Mouse (Mus musculus) spleen, adult 2 months (tissue): ENCODE data around the gene Tradd. TPM values are rescaled to one million over a fixed set of nuclear protein-coding genes. Genes with fewer than 3 reads are reported as not detected.

Source experiments
- DNase-seq, 2 experiments: peaks; one replicate each; pipeline versions ENCODE4 v3.0.0 to v3.0.0-alpha.2; 2012 to 2021; ENCODE audit warnings: low spot score in 2 of 2, low read depth in 1 of 2
- H3K27ac ChIP-seq: fragments of 200-500 bp; 2 replicates; pipeline ENCODE4 v1.5.1; 2012; ENCODE audit warnings: low read length, inconsistent platforms; ENCODE audit not compliant: insufficient read depth
- H3K27me3 ChIP-seq: fragments of 200-500 bp; 2 replicates; pipeline ENCODE4 v1.6.1; 2012; ENCODE audit warnings: mild to moderate bottlenecking, moderate library complexity, low read length, inconsistent platforms; ENCODE audit not compliant: control insufficient read depth, insufficient read depth
- H3K36me3 ChIP-seq: fragments of 200-500 bp; 2 replicates; pipeline ENCODE4 v1.6.1; 2012; ENCODE audit warnings: mild to moderate bottlenecking, low read length, inconsistent platforms; ENCODE audit not compliant: control insufficient read depth, insufficient read depth
- H3K4me1 ChIP-seq: fragments of 200-500 bp; 2 replicates; pipeline ENCODE4 v1.6.1; 2011; ENCODE audit warnings: inconsistent platforms; ENCODE audit not compliant: control insufficient read depth, insufficient read depth, insufficient read length
- H3K4me3 ChIP-seq: fragments of 200-500 bp; 2 replicates; pipeline ENCODE4 v1.5.1; 2011; ENCODE audit warnings: mild to moderate bottlenecking, inconsistent platforms; ENCODE audit not compliant: insufficient read depth, insufficient read length; ENCODE audit errors: extremely low read depth
- CTCF ChIP-seq: fragments of 200-500 bp; IDR thresholded peaks from 2 replicates; pipeline ENCODE4 v1.5.1; 2011; ENCODE audit warnings: mild to moderate bottlenecking, inconsistent platforms; ENCODE audit not compliant: insufficient read depth, insufficient read length, insufficient replicate concordance; ENCODE audit errors: extremely low read depth
- POLR2A ChIP-seq: fragments of 200-500 bp; IDR thresholded peaks from 2 replicates; pipeline ENCODE4 v1.6.1; 2011; ENCODE audit warnings: low read depth, low read length, inconsistent platforms
- WGBS: fragments of 180-500 bp; shearing (Covaris S2); methylation state at CpG from one replicate; pipeline ENCODE4 v1.1.7; 2018; 5-methylcytosine and 5-hydroxymethylcytosine counted together
- polyA plus RNA-seq: library from polyadenylated mRNA; depleted of rRNA; stranded (reverse); fragments of >200 nt; gene quantifications from 2 replicates; pipeline ENCODE4 v1.2.3, GENCODE M21; 2012

Gene Tradd
- polyA plus RNA-seq, 1 experiment = 28.1 TPM

GRCm38 (mm10) chr8:105308428-105308827 lies 44.0 kb upstream of the Tradd start:
- H3K36me3 ChIP-seq = peaks cover 17% of the 10 kb centered on the region
- 95% methylated on average over 10 of the region's 10 CpGs for WGBS
- H3K27ac ChIP-seq = no peak overlapping the region
- H3K4me3 ChIP-seq = no peak overlapping the region
- TF ChIP-seq CTCF = no peak
- no peak for TF ChIP-seq POLR2A
- H3K4me1 ChIP-seq = no peaks in the 10 kb centered on the region; the same call in 1 of the 2 replicates
- no peak for DNase-seq
- no peaks in the 10 kb centered on the region for H3K27me3 ChIP-seq

DNA sequence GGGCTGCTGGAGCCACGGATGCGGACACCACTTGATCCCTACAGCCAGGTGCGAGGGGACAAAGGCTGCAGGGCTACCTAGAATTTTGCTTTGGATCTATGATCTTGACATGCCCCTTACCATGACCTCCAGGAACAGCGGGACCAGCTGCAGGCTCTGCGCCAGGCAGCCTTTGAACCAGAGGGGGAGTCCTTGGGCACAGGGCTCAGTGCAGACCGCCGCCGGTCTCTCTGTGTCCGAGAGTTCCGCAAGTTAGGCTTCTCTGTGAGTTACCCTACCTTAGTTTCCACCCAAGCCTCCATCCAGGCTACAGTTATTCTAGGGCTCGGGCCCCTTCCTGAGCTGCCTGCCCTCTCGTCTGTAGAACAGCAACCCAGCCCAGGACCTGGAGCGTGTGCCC lies 43.3 kb upstream of the Tradd start:
- no peaks in the 10 kb centered on the region; the same call in 1 of the 2 replicates for H3K4me1 ChIP-seq
- H3K4me3 ChIP-seq = no peak overlapping the region
- H3K36me3 ChIP-seq = peaks cover 18% of the 10 kb centered on the region
- no peaks in the 10 kb centered on the region for H3K27me3 ChIP-seq
- no peak overlapping the region for H3K27ac ChIP-seq
- 98% methylated on average over 13 of the region's 13 CpGs for WGBS
- no peak for DNase-seq
- TF ChIP-seq POLR2A (no peak), CTCF (no peak)

- Histone ChIP-seq H3K27me3 (no peaks in the 10 kb centered on the region), H3K4me3 (no peak overlapping the region), H3K27ac (no peak overlapping the region), H3K36me3 (peaks cover 26% of the 10 kb centered on the region), H3K4me1 (no peaks in the 10 kb centered on the region; the same call in 1 of the 2 replicates)
- TF ChIP-seq POLR2A (no peak), CTCF (no peak)
- 53% methylated on average over 5 of the region's 5 CpGs for WGBS
- DNase-seq = no peak
Measured at GRCm38 (mm10) chr8:105306146-105306691, 41.8 kb upstream of the Tradd start.

GRCm38 (mm10) chr8:105305211-105306145 lies 41.1 kb upstream of the Tradd start, which contains the start of gene Elmo3:
Elmo3 (plus strand) TSS chr8:105305601.
- H3K27me3 ChIP-seq = no peaks in the 10 kb centered on the region
- peaks cover 31% of the 10 kb centered on the region for H3K36me3 ChIP-seq
- TF ChIP-seq POLR2A (no peak), CTCF (no peak)
- H3K27ac ChIP-seq = peak within 1 kb of the TSS; percentile 31
- DNase-seq = no peak
- no peaks in the 10 kb centered on the region; the same call in 1 of the 2 replicates for H3K4me1 ChIP-seq
- 21% methylated on average over 30 of the region's 30 CpGs for WGBS
- peak within 1 kb of the TSS; percentile 48 for H3K4me3 ChIP-seq

DNA sequence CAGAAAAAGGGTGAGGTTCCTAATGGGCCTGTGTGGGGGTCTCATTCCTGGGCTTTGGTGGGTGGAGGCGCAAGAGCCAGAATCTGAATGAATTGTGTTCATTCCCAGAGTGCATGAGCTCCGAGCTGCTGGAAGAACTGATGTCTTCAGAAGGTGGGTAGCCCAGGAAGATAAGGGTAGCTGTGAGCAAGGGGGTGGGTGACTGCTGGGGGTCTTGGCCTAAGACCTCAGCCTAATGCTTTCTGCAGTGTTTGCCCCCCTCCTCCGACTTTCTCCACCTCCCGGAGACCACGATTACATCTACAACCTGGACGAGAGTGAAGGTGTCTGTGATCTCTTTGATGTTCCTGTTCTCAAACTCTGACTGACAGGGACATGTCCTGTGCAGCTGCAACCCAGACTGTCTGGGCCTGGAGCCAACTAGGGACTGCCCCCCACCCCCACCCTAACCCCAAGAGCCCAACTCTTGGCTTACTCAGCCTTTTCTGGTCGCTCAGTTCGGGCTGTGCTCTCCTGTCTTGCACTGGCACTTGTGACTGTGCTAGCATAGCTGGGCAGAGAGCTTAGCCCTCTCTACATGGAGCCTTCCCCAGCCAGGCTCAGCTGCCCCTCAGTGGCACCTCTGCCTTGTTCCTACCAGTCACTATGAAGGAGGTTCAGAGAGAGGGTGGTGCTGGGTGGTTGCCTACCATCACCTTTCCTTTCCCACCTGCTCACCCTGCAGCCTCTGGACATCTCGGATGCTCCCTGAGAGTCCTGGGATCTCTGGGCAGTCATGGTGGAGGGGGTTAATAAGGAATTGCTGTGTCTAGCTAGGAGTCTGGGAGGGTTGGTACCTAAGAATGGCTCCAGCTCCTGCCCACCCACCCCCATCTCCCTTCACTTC lies 40.2 kb upstream of the Tradd start:
- no peak for TF ChIP-seq CTCF
- no peak for TF ChIP-seq POLR2A
- Histone ChIP-seq H3K4me1 (no peaks in the 10 kb centered on the region; the same call in 1 of the 2 replicates), H3K27ac (peak overlapping the region; percentile 12; the same call in 1 of the 2 replicates), H3K4me3 (no peak overlapping the region), H3K27me3 (no peaks in the 10 kb centered on the region), H3K36me3 (peaks cover 37% of the 10 kb centered on the region)
- WGBS = 50% methylated on average over 9 of the region's 9 CpGs
- no peak for DNase-seq

DNA sequence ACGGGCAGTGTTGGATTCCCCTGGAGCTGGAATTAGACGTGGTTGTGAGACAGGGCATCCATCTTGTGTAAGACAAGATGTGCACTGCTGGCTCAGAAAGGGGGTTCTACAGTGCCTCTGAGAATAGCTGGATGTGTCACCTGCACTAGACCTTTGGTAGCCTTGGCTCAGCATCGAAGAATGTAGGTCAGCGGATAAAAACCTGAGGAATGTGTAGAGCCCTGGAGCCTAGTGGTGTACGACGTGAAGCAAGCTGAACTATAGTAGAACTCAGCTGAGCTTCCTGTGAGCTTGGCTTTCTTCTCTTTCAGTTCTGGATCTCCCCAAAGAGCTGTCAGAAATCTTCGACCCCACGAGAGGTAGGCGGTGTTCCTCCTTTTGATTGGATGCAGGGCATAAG lies 39.5 kb upstream of the Tradd start:
- Histone ChIP-seq H3K27ac (no peak overlapping the region), H3K36me3 (peaks cover 39% of the 10 kb centered on the region), H3K4me3 (no peak overlapping the region), H3K27me3 (no peaks in the 10 kb centered on the region), H3K4me1 (peaks cover 1% of the 10 kb centered on the region; the same call in 1 of the 2 replicates)
- 77% methylated on average over 9 of the region's 9 CpGs for WGBS
- TF ChIP-seq POLR2A = no peak
- TF ChIP-seq CTCF = no peak
- DNase-seq = no peak
